Mouse (Mus musculus): Measurements from ENCODE around the gene Dgkh. TPM values are rescaled to one million over a fixed set of nuclear protein-coding genes. Genes with fewer than 3 reads are reported as not detected.
A peak's percentile ranks its signal among the peaks of the same experiment; 100 is the strongest.
"Not testable (repeated sequence)": the region's sequence is repeated elsewhere in the genome, so short reads cannot be mapped to it uniquely, and the experiment has no call there.

The Dgkh gene
- polyA plus RNA-seq, 1 experiment from 2014 or later = 2.8 TPM

DNA sequence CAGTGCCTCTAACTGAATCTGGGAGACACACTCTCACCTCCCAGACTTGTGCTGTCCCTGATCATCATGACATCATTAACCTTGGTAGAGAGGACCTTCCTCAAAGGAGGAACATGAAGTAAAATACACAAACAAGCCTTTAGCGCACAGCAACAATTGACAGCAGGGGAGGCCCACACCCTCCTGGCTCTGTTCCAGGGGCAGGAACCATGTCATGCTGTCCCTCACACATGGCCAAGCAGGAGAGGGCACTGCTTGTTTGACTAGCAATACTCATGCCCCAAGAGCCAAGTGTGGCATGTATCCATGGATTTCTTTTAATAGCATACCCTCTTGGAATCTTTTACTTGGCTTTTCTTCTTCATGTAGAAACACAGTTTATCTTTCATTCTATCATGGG, 22.7 kb upstream of the Dgkh start:
- 0 out of 4 replicates have a peak, but pooled peaks cover 0 to 2% of the 10 kb centered on the region in 2 experiments for H3K4me1 ChIP-seq (ENCODE audit: control insufficient read depth in 2 of 2, insufficient read depth in 2 of 2, low read length in 2 of 2)
- no peak overlapping the region for H3K27ac ChIP-seq (replicated peaks in 1 of 2; ENCODE audit: control insufficient read depth in 1 of 2, insufficient read depth in 1 of 2, low read depth in 2 of 2, low read length in 2 of 2)
- H3K4me3 ChIP-seq (ENCODE audit: control insufficient read depth in 1 of 2, insufficient read depth in 1 of 2, low read depth in 1 of 2, low read length in 2 of 2) = no peak overlapping the region
- 62% methylated on average over 1 of the region's 1 CpGs for WGBS
- ATAC-seq (ENCODE audit: insufficient number of reproducible peaks, insufficient read depth, low FRiP score, low read depth) = no peak
- no peak overlapping the region for H3K4me2 ChIP-seq (ENCODE audit: low read length)
- no peaks in the 10 kb centered on the region for H3K27me3 ChIP-seq (ENCODE audit: control insufficient read depth, insufficient read depth, low read length)
- H3K9me3 ChIP-seq (ENCODE audit: control insufficient read depth, low read length) = no peaks in the 10 kb centered on the region
- no peaks in the 10 kb centered on the region for H3K36me3 ChIP-seq (ENCODE audit: control insufficient read depth, insufficient read depth, low read length)
- no peak overlapping the region for H3K9ac ChIP-seq (ENCODE audit: low read length)

DNA sequence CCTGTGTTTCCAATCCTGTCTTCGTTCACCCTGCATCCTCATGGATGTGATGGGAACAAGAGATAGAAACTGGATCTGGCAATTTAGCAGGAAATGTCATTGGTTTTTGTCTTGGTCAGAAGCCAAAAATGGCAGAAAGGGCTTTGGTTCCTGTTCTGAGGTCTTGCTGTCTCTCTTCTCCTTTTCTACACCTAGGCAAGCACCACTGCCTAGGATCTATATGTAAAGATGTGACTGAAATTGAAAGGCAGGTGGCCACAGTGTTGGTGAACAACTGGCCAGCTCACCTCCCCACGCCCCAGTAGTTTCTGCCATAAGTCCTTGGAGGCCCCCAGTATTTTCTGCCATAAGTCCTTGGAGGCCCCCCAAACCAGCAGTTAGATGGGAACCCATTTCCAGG, 16.1 kb upstream of the Dgkh start:
- 83% methylated on average over 2 of the region's 2 CpGs for WGBS
- no peak for ATAC-seq (ENCODE audit: insufficient number of reproducible peaks, insufficient read depth, low FRiP score, low read depth)
- H3K27me3 ChIP-seq (ENCODE audit: control insufficient read depth, insufficient read depth, low read length) = no peaks in the 10 kb centered on the region
- no peaks in the 10 kb centered on the region for H3K36me3 ChIP-seq (ENCODE audit: control insufficient read depth, insufficient read depth, low read length)
- no peak overlapping the region for H3K4me3 ChIP-seq (ENCODE audit: control insufficient read depth in 1 of 2, insufficient read depth in 1 of 2, low read depth in 1 of 2, low read length in 2 of 2)
- no peak overlapping the region for H3K27ac ChIP-seq (replicated peaks in 1 of 2; ENCODE audit: control insufficient read depth in 1 of 2, insufficient read depth in 1 of 2, low read depth in 2 of 2, low read length in 2 of 2)
- H3K4me2 ChIP-seq (ENCODE audit: low read length) = no peak overlapping the region
- no peaks in the 10 kb centered on the region for H3K9me3 ChIP-seq (ENCODE audit: control insufficient read depth, low read length)
- no peak overlapping the region for H3K9ac ChIP-seq (ENCODE audit: low read length)
- H3K4me1 ChIP-seq (ENCODE audit: control insufficient read depth in 2 of 2, insufficient read depth in 2 of 2, low read length in 2 of 2) = 0 out of 4 replicates have a peak, but pooled peaks cover 0 to 2% of the 10 kb centered on the region in 2 experiments

DNA sequence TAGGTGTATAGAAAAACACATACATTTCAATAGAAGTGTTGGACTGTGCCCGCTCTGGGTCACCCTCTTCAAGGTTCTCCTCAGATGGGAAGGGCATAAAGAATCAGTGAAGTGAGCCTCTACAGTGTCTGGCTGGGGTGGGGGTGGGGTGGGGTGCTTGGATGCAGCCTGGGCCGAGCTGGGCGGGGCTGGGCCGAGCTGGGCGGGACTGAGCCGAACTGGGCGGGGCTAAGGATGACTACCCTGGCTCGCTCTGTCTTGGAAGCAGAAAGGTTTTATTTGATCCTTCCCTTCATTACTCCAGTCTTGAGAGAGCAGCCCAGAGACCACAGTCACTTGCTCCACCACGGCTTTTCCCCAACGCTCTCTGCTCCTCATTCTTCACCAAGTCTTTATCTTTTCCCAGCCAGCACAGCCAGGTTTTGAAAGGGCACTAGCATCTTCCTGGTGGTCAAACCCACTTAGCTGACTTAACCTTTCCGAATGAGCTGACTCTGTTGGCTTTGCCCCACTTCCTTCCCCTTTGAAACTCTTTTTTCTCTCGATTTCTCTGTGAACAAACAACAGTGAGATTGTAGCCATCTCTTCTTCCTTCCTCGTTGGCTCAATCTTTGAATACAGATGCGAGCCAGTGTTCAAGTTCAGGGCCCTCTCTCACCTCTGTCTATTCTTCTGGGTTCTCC, 15.5 kb upstream of the Dgkh start:
- H3K4me2 ChIP-seq (ENCODE audit: low read length) = no peak overlapping the region
- no peak overlapping the region for H3K9ac ChIP-seq (ENCODE audit: low read length)
- 38% methylated on average over 14 of the region's 14 CpGs for WGBS
- no peaks in the 10 kb centered on the region for H3K36me3 ChIP-seq (ENCODE audit: control insufficient read depth, insufficient read depth, low read length)
- no peaks in the 10 kb centered on the region for H3K9me3 ChIP-seq (ENCODE audit: control insufficient read depth, low read length)
- H3K27ac ChIP-seq (replicated peaks in 1 of 2; ENCODE audit: control insufficient read depth in 1 of 2, insufficient read depth in 1 of 2, low read depth in 2 of 2, low read length in 2 of 2) = no peak overlapping the region
- no peak for ATAC-seq (ENCODE audit: insufficient number of reproducible peaks, insufficient read depth, low FRiP score, low read depth)
- no peaks in the 10 kb centered on the region for H3K27me3 ChIP-seq (ENCODE audit: control insufficient read depth, insufficient read depth, low read length)
- H3K4me3 ChIP-seq (ENCODE audit: control insufficient read depth in 1 of 2, insufficient read depth in 1 of 2, low read depth in 1 of 2, low read length in 2 of 2) = no peak overlapping the region
- 0 out of 4 replicates have a peak, but pooled peaks cover 0 to 2% of the 10 kb centered on the region in 2 experiments for H3K4me1 ChIP-seq (ENCODE audit: control insufficient read depth in 2 of 2, insufficient read depth in 2 of 2, low read length in 2 of 2)

DNA sequence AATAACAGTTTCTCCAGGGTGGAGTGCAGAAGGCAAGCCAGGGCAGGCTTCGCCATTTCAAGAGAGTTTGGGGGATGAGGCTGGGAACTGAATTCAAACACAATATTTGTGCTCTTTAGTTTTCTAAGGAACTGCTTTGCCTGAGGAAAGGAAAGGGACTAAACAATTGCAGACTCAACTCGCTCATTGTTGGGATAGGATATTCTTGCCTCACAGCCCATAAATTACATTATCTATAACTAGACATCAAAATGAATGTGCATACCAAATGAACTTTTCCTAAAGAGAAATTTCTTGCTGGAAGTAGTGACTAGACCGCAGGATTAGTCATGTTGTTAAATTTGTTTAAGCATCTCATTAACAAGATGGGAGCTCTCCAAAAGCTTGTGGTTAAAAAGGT, 14.9 kb upstream of the Dgkh start:
- no peaks in the 10 kb centered on the region for H3K9me3 ChIP-seq (ENCODE audit: control insufficient read depth, low read length)
- no peak overlapping the region for H3K27ac ChIP-seq (replicated peaks in 1 of 2; ENCODE audit: control insufficient read depth in 1 of 2, insufficient read depth in 1 of 2, low read depth in 2 of 2, low read length in 2 of 2)
- no peak overlapping the region for H3K9ac ChIP-seq (ENCODE audit: low read length)
- 87% methylated on average over 3 of the region's 3 CpGs for WGBS
- H3K4me2 ChIP-seq (ENCODE audit: low read length) = no peak overlapping the region
- no peaks in the 10 kb centered on the region for H3K36me3 ChIP-seq (ENCODE audit: control insufficient read depth, insufficient read depth, low read length)
- H3K4me1 ChIP-seq (ENCODE audit: control insufficient read depth in 2 of 2, insufficient read depth in 2 of 2, low read length in 2 of 2) = no peaks in the 10 kb centered on the region
- H3K4me3 ChIP-seq (ENCODE audit: control insufficient read depth in 1 of 2, insufficient read depth in 1 of 2, low read depth in 1 of 2, low read length in 2 of 2) = no peak overlapping the region
- no peak for ATAC-seq (ENCODE audit: insufficient number of reproducible peaks, insufficient read depth, low FRiP score, low read depth)
- H3K27me3 ChIP-seq (ENCODE audit: control insufficient read depth, insufficient read depth, low read length) = no peaks in the 10 kb centered on the region

DNA sequence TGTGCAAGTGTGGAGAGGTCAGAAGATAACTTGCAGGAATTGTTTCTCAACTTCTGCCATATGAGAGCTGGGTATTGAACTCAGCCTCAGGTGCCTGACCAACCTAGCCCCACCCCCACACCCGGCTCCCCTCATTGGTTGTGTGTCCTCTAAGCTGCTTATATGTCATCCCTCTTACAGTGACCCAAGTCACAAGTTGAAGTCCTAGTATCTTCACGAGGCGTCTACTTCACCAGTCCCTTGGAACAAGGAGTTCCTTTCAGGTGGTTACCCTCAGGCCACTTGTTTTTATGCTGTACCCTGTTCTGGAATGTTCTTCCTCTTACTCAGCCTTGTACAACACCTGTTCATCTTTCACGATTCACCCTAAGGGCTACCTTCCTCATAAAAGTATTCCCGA, 2.0 kb upstream of the Dgkh start:
- no peak overlapping the region for H3K4me2 ChIP-seq (ENCODE audit: low read length)
- no peak overlapping the region for H3K27ac ChIP-seq (replicated peaks in 1 of 2; ENCODE audit: control insufficient read depth in 1 of 2, insufficient read depth in 1 of 2, low read depth in 2 of 2, low read length in 2 of 2)
- H3K36me3 ChIP-seq (ENCODE audit: control insufficient read depth, insufficient read depth, low read length) = no peaks in the 10 kb centered on the region
- no peaks in the 10 kb centered on the region for H3K9me3 ChIP-seq (ENCODE audit: control insufficient read depth, low read length)
- H3K4me1 ChIP-seq (ENCODE audit: control insufficient read depth in 2 of 2, insufficient read depth in 2 of 2, low read length in 2 of 2) = peaks cover 2 to 4% of the 10 kb centered on the region in 2 experiments; a peak in 2 of 4 replicates
- no peak overlapping the region for H3K9ac ChIP-seq (ENCODE audit: low read length)
- no peaks in the 10 kb centered on the region for H3K27me3 ChIP-seq (ENCODE audit: control insufficient read depth, insufficient read depth, low read length)
- no peak overlapping the region for H3K4me3 ChIP-seq (ENCODE audit: control insufficient read depth in 1 of 2, insufficient read depth in 1 of 2, low read depth in 1 of 2, low read length in 2 of 2)
- ATAC-seq (ENCODE audit: insufficient number of reproducible peaks, insufficient read depth, low FRiP score, low read depth) = no peak
- 59% methylated on average over 5 of the region's 5 CpGs for WGBS

DNA sequence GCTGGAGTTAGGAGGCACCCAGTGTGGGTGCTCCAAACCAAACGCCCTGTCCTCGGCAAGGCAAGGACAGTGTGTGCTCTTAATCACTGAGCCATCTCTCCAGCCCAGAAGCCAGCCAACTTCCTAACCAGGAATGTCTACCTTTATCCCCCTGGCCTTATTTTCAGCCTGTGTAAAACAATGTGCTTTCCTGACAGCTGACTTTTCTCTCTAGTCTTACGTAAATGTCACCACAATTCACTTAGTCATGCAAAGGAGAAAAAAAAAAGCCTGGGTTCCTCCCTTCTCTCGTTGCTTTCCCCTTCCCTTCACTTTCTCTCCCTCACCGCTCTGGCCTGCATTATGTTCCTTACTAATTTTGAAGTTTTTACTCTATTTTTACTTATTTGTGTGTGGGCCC, 1.6 kb upstream of the Dgkh start:
- not testable (repeated sequence) for H3K9me3 ChIP-seq (ENCODE audit: control insufficient read depth, low read length); H3K4me1 ChIP-seq (ENCODE audit: control insufficient read depth in 2 of 2, insufficient read depth in 2 of 2, low read length in 2 of 2); H3K4me3 ChIP-seq (ENCODE audit: control insufficient read depth in 1 of 2, insufficient read depth in 1 of 2, low read depth in 1 of 2, low read length in 2 of 2); H3K9ac ChIP-seq (ENCODE audit: low read length); ATAC-seq (ENCODE audit: insufficient number of reproducible peaks, insufficient read depth, low FRiP score, low read depth); H3K27me3 ChIP-seq (ENCODE audit: control insufficient read depth, insufficient read depth, low read length); H3K36me3 ChIP-seq (ENCODE audit: control insufficient read depth, insufficient read depth, low read length); H3K4me2 ChIP-seq (ENCODE audit: low read length); H3K27ac ChIP-seq (replicated peaks in 1 of 2; ENCODE audit: control insufficient read depth in 1 of 2, insufficient read depth in 1 of 2, low read depth in 2 of 2, low read length in 2 of 2)
- 52% methylated on average over 5 of the region's 5 CpGs for WGBS

DNA sequence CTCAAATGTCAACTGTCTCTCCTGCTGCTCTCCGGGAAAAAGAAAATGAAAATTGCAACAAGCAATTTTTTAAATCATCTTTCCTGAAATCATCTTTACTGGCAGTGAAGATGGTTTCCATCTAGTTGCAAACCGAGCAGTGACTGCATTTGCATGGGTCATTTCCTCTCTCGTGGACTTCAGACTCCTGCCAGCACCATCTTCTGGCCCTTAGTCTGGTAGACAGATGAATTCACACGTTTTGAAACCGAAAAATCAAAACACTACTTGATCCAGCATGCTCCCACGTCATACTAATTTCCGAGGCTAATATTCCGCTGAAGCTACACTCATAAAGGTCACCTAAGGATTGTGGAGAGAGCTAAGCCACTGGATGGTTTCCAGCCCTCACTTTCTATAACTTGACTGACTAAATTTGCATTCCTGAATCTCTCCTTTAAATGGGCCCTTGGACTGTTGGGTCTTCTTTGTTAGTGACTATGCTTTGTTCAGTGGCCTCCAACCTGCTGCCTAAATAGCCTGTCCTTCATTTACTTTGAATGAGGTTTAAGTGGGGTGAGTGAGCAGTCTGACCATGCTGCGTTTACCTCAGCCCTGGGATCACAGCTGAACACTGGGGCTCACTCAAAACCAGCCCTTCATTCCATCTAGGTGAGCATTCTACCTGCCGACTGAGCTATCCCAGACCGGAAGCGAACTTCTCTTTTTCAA, 945 bp upstream of the Dgkh start:
- peak overlapping the region in 1 of 2 experiments; percentile 80; a peak in 1 of 4 replicates for H3K27ac ChIP-seq (replicated peaks in 1 of 2; ENCODE audit: control insufficient read depth in 1 of 2, insufficient read depth in 1 of 2, low read depth in 2 of 2, low read length in 2 of 2)
- H3K9ac ChIP-seq (ENCODE audit: low read length) = peak overlapping the region; percentile 84
- H3K4me3 ChIP-seq (ENCODE audit: control insufficient read depth in 1 of 2, insufficient read depth in 1 of 2, low read depth in 1 of 2, low read length in 2 of 2) = peak overlapping the region; percentile 80 to 83
- ATAC-seq (ENCODE audit: insufficient number of reproducible peaks, insufficient read depth, low FRiP score, low read depth) = no peak
- peak overlapping the region; percentile 99 for H3K4me2 ChIP-seq (ENCODE audit: low read length)
- WGBS = 45% methylated on average over 12 of the region's 12 CpGs
- no peaks in the 10 kb centered on the region for H3K27me3 ChIP-seq (ENCODE audit: control insufficient read depth, insufficient read depth, low read length)
- no peaks in the 10 kb centered on the region for H3K36me3 ChIP-seq (ENCODE audit: control insufficient read depth, insufficient read depth, low read length)
- peaks cover 2 to 4% of the 10 kb centered on the region in 2 experiments; a peak in 2 of 4 replicates for H3K4me1 ChIP-seq (ENCODE audit: control insufficient read depth in 2 of 2, insufficient read depth in 2 of 2, low read length in 2 of 2)
- H3K9me3 ChIP-seq (ENCODE audit: control insufficient read depth, low read length) = no peaks in the 10 kb centered on the region
